Mouse (Mus musculus) MEL (cell line): ENCODE results near the gene Gnao1. TPM values are rescaled to one million over a fixed set of nuclear protein-coding genes. Genes with fewer than 3 reads are reported as not detected.

Experiments
- DNase-seq: peaks from one replicate; pipeline ENCODE4 v3.0.0; 2011; ENCODE audit warnings: low read depth, low spot score
- H3K27ac ChIP-seq: 2 replicates; pipeline ENCODE4 v1.5.1; 2012; ENCODE audit warnings: low read depth, mild to moderate bottlenecking, control low read depth, low read length, moderate library complexity; ENCODE audit not compliant: control insufficient read depth
- H3K27me3 ChIP-seq, 2 experiments: fragments of 150-350 bp in 1 of 2; sonication (generic) in 1 of 2; 2 replicates each; pipeline ENCODE4 v1.6.1; 2012; ENCODE audit warnings: low read length in 2 of 2, mild to moderate bottlenecking in 2 of 2, improper control_type of control experiment in 1 of 2, moderate library complexity in 1 of 2; ENCODE audit not compliant: insufficient read depth in 2 of 2, control insufficient read depth in 1 of 2
- H3K36me3 ChIP-seq, 2 experiments: 2 replicates each; pipeline ENCODE4 v1.6.1; 2012 to 2014; ENCODE audit warnings: low read length in 2 of 2, improper control_type of control experiment in 1 of 2, inconsistent platforms in 1 of 2, mild to moderate bottlenecking in 1 of 2; ENCODE audit not compliant: insufficient read depth in 2 of 2, control insufficient read depth in 1 of 2
- H3K4me1 ChIP-seq, 2 experiments: fragments of 150-350 bp in 1 of 2; sonication (generic) in 1 of 2; 2 replicates each; pipeline ENCODE4 v1.6.1; 2012; ENCODE audit warnings: low read length in 2 of 2, improper control_type of control experiment in 1 of 2, mild to moderate bottlenecking in 1 of 2; ENCODE audit not compliant: insufficient read depth in 2 of 2, control insufficient read depth in 1 of 2
- H3K4me3 ChIP-seq, 2 experiments: fragments of 150-350 bp in 1 of 2; sonication (generic) in 1 of 2; 2 replicates each; pipeline ENCODE4 v1.5.1; 2012; ENCODE audit warnings: low read depth in 2 of 2, low read length in 2 of 2, mild to moderate bottlenecking in 2 of 2, moderate library complexity in 2 of 2, control low read depth in 1 of 2, improper control_type of control experiment in 1 of 2; ENCODE audit not compliant: control insufficient read depth in 1 of 2, insufficient read depth in 1 of 2
- H3K79me2 ChIP-seq: 2 replicates; pipeline ENCODE4 v1.6.1; 2012; ENCODE audit warnings: mild to moderate bottlenecking, low read length, moderate library complexity; ENCODE audit not compliant: control insufficient read depth, poor library complexity, insufficient read depth
- H3K9ac ChIP-seq: 2 replicates; pipeline ENCODE4 v1.6.1; 2012; ENCODE audit warnings: low read depth, mild to moderate bottlenecking, control low read depth, low read length, moderate library complexity; ENCODE audit not compliant: control insufficient read depth, poor library complexity, severe bottlenecking
- H3K9me3 ChIP-seq: fragments of 150-350 bp; sonication (generic); replicated peaks from 2 replicates; pipeline ENCODE4 v1.6.1; 2012; ENCODE audit warnings: mild to moderate bottlenecking, low read length, improper control_type of control experiment, moderate library complexity; ENCODE audit not compliant: insufficient read depth
- BHLHE40 ChIP-seq: IDR thresholded peaks from 2 replicates; pipeline ENCODE4 v1.6.1; 2012; ENCODE audit warnings: low read depth, mild to moderate bottlenecking, inconsistent platforms, low read length, improper control_type of control experiment, borderline replicate concordance
- CHD1 ChIP-seq: IDR thresholded peaks from 2 replicates; pipeline ENCODE4 v1.6.1; 2012; ENCODE audit warnings: low read depth, mild to moderate bottlenecking, inconsistent platforms, low read length, improper control_type of control experiment
- E2F4 ChIP-seq: IDR thresholded peaks from 2 replicates; pipeline ENCODE4 v1.6.1; 2011; ENCODE audit warnings: low read depth, low read length, improper control_type of control experiment, borderline replicate concordance
- ELF1 ChIP-seq: IDR thresholded peaks from 2 replicates; pipeline ENCODE4 v1.6.1; 2014; ENCODE audit warnings: low read depth, mild to moderate bottlenecking, inconsistent platforms, low read length, improper control_type of control experiment, moderate library complexity
- ETS1 ChIP-seq: IDR thresholded peaks from 2 replicates; pipeline ENCODE4 v1.6.1; 2012; ENCODE audit warnings: low read depth, mild to moderate bottlenecking, inconsistent platforms, low read length, improper control_type of control experiment, moderate library complexity
- GATA1 ChIP-seq: IDR thresholded peaks from 2 replicates; pipeline ENCODE4 v1.6.1; 2011; ENCODE audit warnings: low read depth, low read length, improper control_type of control experiment
- HCFC1 ChIP-seq: IDR thresholded peaks from 2 replicates; pipeline ENCODE4 v1.6.1; 2012; ENCODE audit warnings: low read depth, mild to moderate bottlenecking, inconsistent platforms, low read length, improper control_type of control experiment, moderate library complexity
- JUND ChIP-seq: IDR thresholded peaks from 2 replicates; pipeline ENCODE4 v1.6.1; 2011; ENCODE audit warnings: low read depth, mild to moderate bottlenecking, improper control_type of control experiment, low read length
- KAT2A ChIP-seq: conservative IDR thresholded peaks from 2 replicates; pipeline ENCODE4 v1.6.1; 2012; ENCODE audit warnings: low read depth, low read length, improper control_type of control experiment, inconsistent platforms
- MAFK ChIP-seq: IDR thresholded peaks from 2 replicates; pipeline ENCODE4 v1.6.1; 2011; ENCODE audit warnings: low read depth, mild to moderate bottlenecking, low read length, improper control_type of control experiment, borderline replicate concordance
- MEF2A ChIP-seq: IDR thresholded peaks from 2 replicates; pipeline ENCODE4 v1.6.1; 2014; ENCODE audit warnings: low read depth, mild to moderate bottlenecking, inconsistent platforms, low read length, improper control_type of control experiment; ENCODE audit not compliant: poor library complexity, insufficient replicate concordance, severe bottlenecking; ENCODE audit errors: extremely low read depth
- MYB ChIP-seq: IDR thresholded peaks from 2 replicates; pipeline ENCODE4 v1.6.1; 2011; ENCODE audit warnings: mild to moderate bottlenecking, low read depth, low read length, improper control_type of control experiment
- NRF1 ChIP-seq: IDR thresholded peaks from 2 replicates; pipeline ENCODE4 v1.6.1; 2014; ENCODE audit warnings: low read depth, mild to moderate bottlenecking, inconsistent platforms, low read length, improper control_type of control experiment, moderate library complexity; ENCODE audit not compliant: poor library complexity, insufficient read depth, severe bottlenecking
- SIN3A ChIP-seq: IDR thresholded peaks from 2 replicates; pipeline ENCODE4 v1.6.1; 2012; ENCODE audit warnings: low read length, improper control_type of control experiment, inconsistent platforms
- UBTF ChIP-seq: IDR thresholded peaks from 2 replicates; pipeline ENCODE4 v1.6.1; 2012; ENCODE audit warnings: low read depth, mild to moderate bottlenecking, inconsistent platforms, low read length, improper control_type of control experiment, moderate library complexity, borderline replicate concordance; ENCODE audit not compliant: insufficient read depth
- ZC3H11A ChIP-seq: IDR thresholded peaks from 2 replicates; pipeline ENCODE4 v1.6.1; 2012; ENCODE audit warnings: low read depth, mild to moderate bottlenecking, inconsistent platforms, low read length, improper control_type of control experiment
- ZKSCAN1 ChIP-seq: IDR thresholded peaks from 2 replicates; pipeline ENCODE4 v1.6.1; 2012; ENCODE audit warnings: low read depth, mild to moderate bottlenecking, inconsistent platforms, low read length, improper control_type of control experiment, moderate library complexity
- ZMIZ1 ChIP-seq: IDR thresholded peaks from 2 replicates; pipeline ENCODE4 v1.6.1; 2012; ENCODE audit warnings: low read depth, mild to moderate bottlenecking, inconsistent platforms, low read length, improper control_type of control experiment, moderate library complexity
- ZNF384 ChIP-seq: IDR thresholded peaks from 2 replicates; pipeline ENCODE4 v1.6.1; 2012; ENCODE audit warnings: low read depth, mild to moderate bottlenecking, inconsistent platforms, low read length, improper control_type of control experiment
- polyA plus RNA-seq, 2 experiments: library from polyadenylated mRNA; stranded (reverse) in 1 of 2; unstranded in 1 of 2; fragments of >175 nt in 1 of 2; fragments of >200 nt in 1 of 2; gene quantifications; 2 replicates each; pipeline versions ENCODE4 v1.2.1 to v1.2.4; 2012; ENCODE audit warnings: low replicate concordance in 2 of 2, low read depth in 1 of 2; ENCODE audit not compliant: insufficient read length in 2 of 2, insufficient read depth in 1 of 2, missing spikeins in 1 of 2
- total RNA-seq: library from RNA; depleted of rRNA; stranded (reverse); fragments of 300-350 nt; gene quantifications from 2 replicates; pipeline ENCODE4 v1.2.3, GENCODE M21; 2012

The Gnao1 gene
- total and polyA plus RNA-seq, 3 experiments = 0.03 TPM; not detected in 2

GRCm38 (mm10) chr8:93958402-93958801 lies 148.6 kb downstream of the Gnao1 start:
- no peaks in the 10 kb centered on the region for H3K9me3 ChIP-seq
- no peaks in the 10 kb centered on the region for H3K79me2 ChIP-seq
- H3K4me1 ChIP-seq = no peaks in the 10 kb centered on the region
- TF ChIP-seq GATA1 (no peak), MEF2A (no peak), ZKSCAN1 (no peak), ETS1 (no peak), MAFK (no peak)
- DNase-seq = no peak
- no peaks in the 10 kb centered on the region for H3K27me3 ChIP-seq
- H3K4me3 ChIP-seq = no peak overlapping the region
- H3K9ac ChIP-seq = no peak overlapping the region
- H3K27ac ChIP-seq = no peak overlapping the region
- no peaks in the 10 kb centered on the region for H3K36me3 ChIP-seq

GRCm38 (mm10) chr8:93960909-93961308 lies 151.1 kb downstream of the Gnao1 start:
- TF ChIP-seq E2F4 = no peak
- no peak for TF ChIP-seq MEF2A
- no peak for TF ChIP-seq NRF1
- TF ChIP-seq ZMIZ1 = no peak
- TF ChIP-seq CHD1 = no peak
- TF ChIP-seq SIN3A = no peak
- TF ChIP-seq, all 39 proteins: peak for 0
- H3K9ac ChIP-seq = no peak overlapping the region
- H3K27me3 ChIP-seq = no peaks in the 10 kb centered on the region
- no peak for DNase-seq
- no peak overlapping the region for H3K4me3 ChIP-seq
- H3K36me3 ChIP-seq = no peaks in the 10 kb centered on the region
- no peaks in the 10 kb centered on the region for H3K9me3 ChIP-seq
- no peaks in the 10 kb centered on the region for H3K79me2 ChIP-seq
- H3K27ac ChIP-seq = no peak overlapping the region
- H3K4me1 ChIP-seq = no peaks in the 10 kb centered on the region

- Histone ChIP-seq H3K4me3 (no peak overlapping the region), H3K36me3 (no peaks in the 10 kb centered on the region), H3K27ac (no peak overlapping the region), H3K9ac (no peak overlapping the region), H3K9me3 (no peaks in the 10 kb centered on the region), H3K27me3 (no peaks in the 10 kb centered on the region), H3K79me2 (no peaks in the 10 kb centered on the region), H3K4me1 (no peaks in the 10 kb centered on the region)
- TF ChIP-seq MAFK = no peak
- TF ChIP-seq SIN3A = no peak
- no peak for TF ChIP-seq ZNF384
- no peak for TF ChIP-seq JUND
- TF ChIP-seq MYB = no peak
- no peak for TF ChIP-seq ELF1
- TF ChIP-seq BHLHE40 = no peak
- no peak for TF ChIP-seq GATA1
- TF ChIP-seq HCFC1 = no peak
- TF ChIP-seq KAT2A = no peak
- no peak for TF ChIP-seq UBTF
- no peak for TF ChIP-seq ETS1
- no peak for TF ChIP-seq E2F4
- no peak for TF ChIP-seq ZC3H11A
- no peak for DNase-seq
Measured at GRCm38 (mm10) chr8:93968293-93968692, 158.5 kb downstream of the Gnao1 start.
